Mouse (Mus musculus): ENCODE data around the gene Adgrv1. TPM values are rescaled to one million over a fixed set of nuclear protein-coding genes. Genes with fewer than 3 reads are reported as not detected.

The Adgrv1 gene
- total and polyA plus RNA-seq, 3 experiments = 0.17 to 0.44 (median 0.27) TPM

- H3K9me3 ChIP-seq (replicated peaks; ENCODE audit: low read length) = no peaks in the 10 kb centered on the region
- no peak overlapping the region for H3K4me2 ChIP-seq (ENCODE audit: insufficient read depth, low read depth, poor library complexity, severe bottlenecking)
- H3K9ac ChIP-seq (ENCODE audit: insufficient read depth, low read depth) = no peak overlapping the region
- TF ChIP-seq USF1 (IDR thresholded peaks at IDR 0.05; ENCODE audit: low read depth, low read length) (no peak), CTCF (conservative IDR thresholded peaks at IDR 0.05 in 1 of 2, IDR thresholded peaks at IDR 0.05 in 1 of 2; ENCODE audit: low read depth in 2 of 2, low read length in 2 of 2) (peak; percentile 7 to 85; a peak in 2 of 4 replicates), RAD21 (IDR thresholded peaks at IDR 0.05; ENCODE audit: low read depth, low read length) (peak; percentile 92), SMC3 (IDR thresholded peaks at IDR 0.05; ENCODE audit: low read depth, low read length) (peak; percentile 81), NELFE (IDR thresholded peaks at IDR 0.05; ENCODE audit: low read depth, low read length) (peak; percentile 26; the same call in 1 of the 2 replicates), ZNF384 (IDR thresholded peaks at IDR 0.05; ENCODE audit: low read depth, low read length) (peak; percentile 34; the same call in 1 of the 2 replicates), KAT2A (IDR thresholded peaks at IDR 0.05; ENCODE audit: insufficient replicate concordance, low read length) (no peak), ZC3H11A (IDR thresholded peaks at IDR 0.05; ENCODE audit: low read depth, low read length) (peak; percentile 79), TCF12 (IDR thresholded peaks at IDR 0.05; ENCODE audit: low read depth, low read length) (0 out of 2 replicates have a peak, but pooled peaks have one; percentile 11), SIN3A (IDR thresholded peaks at IDR 0.05; ENCODE audit: low read length) (0 out of 2 replicates have a peak, but pooled peaks have one; percentile 26), MEF2A (IDR thresholded peaks at IDR 0.05; ENCODE audit: borderline replicate concordance, low read depth, low read length) (no peak), POLR2AphosphoS2 (IDR thresholded peaks at IDR 0.05; ENCODE audit: low read depth, low read length) (no peak)
- peaks cover 0 to 6% of the 10 kb centered on the region in 2 experiments; a peak in 1 of 4 replicates for H3K4me1 ChIP-seq (ENCODE audit: control insufficient read depth in 1 of 2, insufficient read depth in 2 of 2)
- no peaks in the 10 kb centered on the region for H3K79me2 ChIP-seq (replicated peaks; ENCODE audit: control insufficient read depth, extremely low read depth, insufficient read depth, poor library complexity, severe bottlenecking)
- H3K36me3 ChIP-seq (replicated peaks in 1 of 2; ENCODE audit: control insufficient read depth in 1 of 2, insufficient read depth in 1 of 2, low read length in 1 of 2) = no peaks in the 10 kb centered on the region
- dilution Hi-C loops (cut with MboI; ENCODE audit: extremely low pct_ligation_motif_present, extremely low pct_unique_long_range_greater_than_20kb, low sequenced_read_pairs) = no loop called here
- H3K27me3 ChIP-seq (replicated peaks) = no peaks in the 10 kb centered on the region
- no peak overlapping the region for H3K4me3 ChIP-seq (replicated peaks in 1 of 3; ENCODE audit: low read depth in 2 of 3, low read length in 2 of 3, poor library complexity in 1 of 3)
- no peak overlapping the region for H3K27ac ChIP-seq (ENCODE audit: insufficient read depth, low read depth)
- in situ Hi-C loops (cut with MboI; ENCODE audit: low pct_ligation_motif_present, low pct_unique_long_range_greater_than_20kb, low sequenced_read_pairs) = no loop called here
- DNase-seq (ENCODE audit: extremely low read depth) = peak; percentile 42
These were observed 318.4 kb downstream of the Adgrv1 start for GRCm38 (mm10) chr13:81314306-81315120.

GRCm38 (mm10) chr13:81312148-81312547, 320.8 kb downstream of the Adgrv1 start:
- in situ Hi-C loops (cut with MboI; ENCODE audit: low pct_ligation_motif_present, low pct_unique_long_range_greater_than_20kb, low sequenced_read_pairs) = no loop called here
- no peak overlapping the region for H3K4me2 ChIP-seq (ENCODE audit: insufficient read depth, low read depth, poor library complexity, severe bottlenecking)
- dilution Hi-C loops (cut with MboI; ENCODE audit: extremely low pct_ligation_motif_present, extremely low pct_unique_long_range_greater_than_20kb, low sequenced_read_pairs) = no loop called here
- H3K9me3 ChIP-seq (replicated peaks; ENCODE audit: low read length) = no peaks in the 10 kb centered on the region
- no peak for TF ChIP-seq SMC3 (IDR thresholded peaks at IDR 0.05; ENCODE audit: low read depth, low read length)
- no peak for TF ChIP-seq USF1 (IDR thresholded peaks at IDR 0.05; ENCODE audit: low read depth, low read length)
- TF ChIP-seq POLR2A (IDR thresholded peaks at IDR 0.05; ENCODE audit: low read depth, low read length) = no peak
- TF ChIP-seq HCFC1 (IDR thresholded peaks at IDR 0.05; ENCODE audit: low read depth, low read length) = no peak
- no peak for TF ChIP-seq TBP (conservative IDR thresholded peaks at IDR 0.05; ENCODE audit: low read depth, low read length)
- no peak for TF ChIP-seq POLR2AphosphoS2 (IDR thresholded peaks at IDR 0.05; ENCODE audit: low read depth, low read length)
- no peak for TF ChIP-seq EP300 (IDR thresholded peaks at IDR 0.05; ENCODE audit: low read length)
- H3K4me3 ChIP-seq (replicated peaks in 1 of 3; ENCODE audit: low read depth in 2 of 3, low read length in 2 of 3, poor library complexity in 1 of 3) = no peak overlapping the region
- no peak for DNase-seq (ENCODE audit: extremely low read depth)
- no peak overlapping the region for H3K9ac ChIP-seq (ENCODE audit: insufficient read depth, low read depth)
- H3K36me3 ChIP-seq (replicated peaks in 1 of 2; ENCODE audit: control insufficient read depth in 1 of 2, insufficient read depth in 1 of 2, low read length in 1 of 2) = no peaks in the 10 kb centered on the region
- H3K4me1 ChIP-seq (ENCODE audit: control insufficient read depth in 1 of 2, insufficient read depth in 2 of 2) = peaks cover 0 to 6% of the 10 kb centered on the region in 2 experiments; a peak in 1 of 4 replicates
- H3K27ac ChIP-seq (ENCODE audit: insufficient read depth, low read depth) = no peak overlapping the region
- no peaks in the 10 kb centered on the region for H3K27me3 ChIP-seq (replicated peaks)
- H3K79me2 ChIP-seq (replicated peaks; ENCODE audit: control insufficient read depth, extremely low read depth, insufficient read depth, poor library complexity, severe bottlenecking) = no peaks in the 10 kb centered on the region

All from CH12.LX (cell line).